ENCODE assay signal across 26 mouse cellular contexts in the genomic region with DNA sequence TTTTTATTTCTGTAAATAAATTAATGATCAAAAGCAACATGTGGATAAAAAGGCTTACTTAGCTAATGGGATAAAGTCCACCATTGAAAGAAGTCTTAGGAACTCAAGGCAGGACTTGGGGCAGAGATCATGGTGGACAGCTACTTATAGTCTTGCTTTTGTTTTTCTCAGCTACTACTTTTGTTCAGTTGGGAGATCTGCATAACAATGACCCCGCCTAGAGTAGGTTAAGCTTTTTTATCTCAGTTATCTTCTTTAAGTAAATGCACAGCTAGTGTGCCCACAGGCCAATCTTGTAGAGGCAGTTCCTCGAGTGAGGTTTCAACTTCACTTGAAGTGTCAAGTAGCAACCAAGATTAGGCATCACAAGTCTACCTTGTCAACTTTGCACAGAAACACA.
A peak's percentile ranks its signal among the peaks of the same experiment; 100 is the strongest.
DNase-seq lines count a peak whose midpoint lies in the region; ATAC-seq and TF ChIP-seq lines count a peak whose summit lies in the region.
"Had no signal": no experiment of that assay in that cellular context is flagged by ENCODE, and none has a peak within 500 bp of the region (broad histone marks: within the 10 kb centered on the region; RNA-seq: fewer than 3 reads in every experiment).

No protein-coding gene starts in this region.

- H3K36me3 ChIP-seq in midbrain, embryonic 16.5 days (ENCODE audit: control insufficient read depth, insufficient read depth, low read length): no peaks in the 10 kb centered on the region
- H3K36me3 ChIP-seq: embryonic facial prominence, embryonic 10.5 days; embryonic facial prominence, embryonic 12.5 days; forebrain, embryonic 15.5 days; G1E had no signal

- no peak overlapping the region for H3K9ac ChIP-seq in midbrain, embryonic 16.5 days (ENCODE audit: low read depth, low read length)
- H3K9ac ChIP-seq: embryonic facial prominence, embryonic 12.5 days; forebrain, embryonic 13.5 days; forebrain, embryonic 15.5 days; forebrain, postnatal 0 days had no signal

- ATAC-seq in midbrain, embryonic 16.5 days: no peak
- ATAC-seq: CD4-positive, CD25-positive, alpha-beta regulatory T cell, adult 4 months; forebrain, embryonic 13.5 days; forebrain, embryonic 15.5 days; forebrain, postnatal 0 days; Patski had no signal

- TF ChIP-seq POLR2A in lung, adult 2 months (IDR thresholded peaks at IDR 0.05; ENCODE audit: borderline replicate concordance, extremely low read depth, low read depth, low read length): no peak

- no peaks in the 10 kb centered on the region for H3K4me1 ChIP-seq in lung, adult 2 months (ENCODE audit: control insufficient read depth, insufficient read depth, low read length)
- no peaks in the 10 kb centered on the region for H3K4me1 ChIP-seq in midbrain, embryonic 16.5 days (ENCODE audit: control insufficient read depth, insufficient read depth, low read length)
- H3K4me1 ChIP-seq: embryonic facial prominence, embryonic 10.5 days; embryonic facial prominence, embryonic 12.5 days; forebrain, embryonic 13.5 days; forebrain, embryonic 15.5 days had no signal

- no peaks in the 10 kb centered on the region for H3K9me3 ChIP-seq in midbrain, embryonic 16.5 days (replicated peaks; ENCODE audit: control insufficient read depth, low read length, poor library complexity, severe bottlenecking)
- H3K9me3 ChIP-seq: embryonic facial prominence, embryonic 10.5 days; embryonic facial prominence, embryonic 12.5 days; forebrain, embryonic 13.5 days; forebrain, embryonic 15.5 days; G1E had no signal

- no peak overlapping the region for H3K4me2 ChIP-seq in midbrain, embryonic 16.5 days (ENCODE audit: low read length)
- H3K4me2 ChIP-seq: embryonic facial prominence, embryonic 12.5 days; forebrain, embryonic 13.5 days; forebrain, embryonic 15.5 days had no signal

- H3K27ac ChIP-seq in midbrain, embryonic 16.5 days (ENCODE audit: low read length): no peak overlapping the region
- H3K27ac ChIP-seq: embryonic facial prominence, embryonic 10.5 days; embryonic facial prominence, embryonic 12.5 days; forebrain, embryonic 13.5 days; forebrain, embryonic 15.5 days had no signal

- WGBS in lung, adult 2 months: 58% methylated on average over 2 of the region's 2 CpGs
- 27% methylated on average over 2 of the region's 2 CpGs for WGBS in midbrain, embryonic 16.5 days

- no peaks in the 10 kb centered on the region for H3K27me3 ChIP-seq in midbrain, embryonic 16.5 days (ENCODE audit: control insufficient read depth, insufficient read depth, low read depth, low read length)
- H3K27me3 ChIP-seq: CH12.LX; embryonic facial prominence, embryonic 12.5 days; forebrain, embryonic 13.5 days; forebrain, embryonic 15.5 days; Patski had no signal

- DNase-seq in ES-CJ7 (ENCODE audit: low read depth, low spot score): peak; percentile 54
- peak; percentile 71 for DNase-seq in R1 (ENCODE audit: low read depth, low spot score)
- peak; percentile 50 for DNase-seq in ZHBTc4 (ENCODE audit: low read depth, low spot score)
- DNase-seq in lung, adult 2 months: no peak
- DNase-seq in lung, adult 18-20 months: no peak
- DNase-seq: adrenal gland, adult 2 months; adrenal gland, postnatal 10 days; adrenal gland, postnatal 25 days; B cell, adult 2 months; cerebellum, adult 11 months; cerebellum, adult 18-20 months; cerebellum, adult 8-10 months; cerebellum, adult 9-11 months; cerebellum, postnatal 14 days; cerebellum, postnatal 36 days; embryo, embryonic 11 days; forebrain, postnatal 0 days had no signal

- no peak overlapping the region for H3K4me3 ChIP-seq in lung, adult 2 months (replicated peaks; ENCODE audit: extremely low read depth, low read depth, low read length)
- no peak overlapping the region for H3K4me3 ChIP-seq in midbrain, embryonic 16.5 days (ENCODE audit: low read depth, low read length)
- H3K4me3 ChIP-seq: embryonic facial prominence, embryonic 10.5 days; embryonic facial prominence, embryonic 12.5 days; forebrain, embryonic 13.5 days; forebrain, embryonic 15.5 days had no signal

- TF ChIP-seq CTCF in lung, adult 2 months (IDR thresholded peaks at IDR 0.05; ENCODE audit: insufficient read depth, low read length): no peak

Comparison
In these comparisons a context has a peak if more than half of its experiments do, and no peak if none do; other contexts are left out.
1. DNase-seq: peak in ES-CJ7 (single experiment), R1 (single experiment) and ZHBTc4 (single experiment); none in lung, adult 2 months (single experiment) and lung, adult 18-20 months (0 of 2).